Mouse (Mus musculus): ENCODE data around the gene 1700019A02Rik. TPM values are rescaled to one million over a fixed set of nuclear protein-coding genes. Genes with fewer than 3 reads are reported as not detected.

1700019A02Rik gene
- polyA plus RNA-seq, 1 experiment, result 4.8 TPM

GRCm38 (mm10) chr1:53201630-53202199 is 14.3 kb upstream of the 1700019A02Rik start:
- H3K4me1 ChIP-seq (ENCODE audit: control insufficient read depth, insufficient read depth, low read length), result no peaks in the 10 kb centered on the region
- no peak overlapping the region for H3K9ac ChIP-seq (ENCODE audit: low read depth, poor library complexity, severe bottlenecking)
- no peak for TF ChIP-seq POLR2A (IDR thresholded peaks at IDR 0.05; ENCODE audit: insufficient read depth, low read length)
- no peak for TF ChIP-seq CTCF (IDR thresholded peaks at IDR 0.05; ENCODE audit: low read depth, low read length)
- TF ChIP-seq EP300 (IDR thresholded peaks at IDR 0.05; ENCODE audit: insufficient read depth, low read depth, low read length), result no peak
- H3K27ac ChIP-seq (ENCODE audit: insufficient read depth, low read length), result no peak overlapping the region
- H3K4me3 ChIP-seq (ENCODE audit: low read depth, low read length), result no peak overlapping the region
- peaks cover 2% of the 10 kb centered on the region; the same call in 1 of the 2 replicates for H3K36me3 ChIP-seq (ENCODE audit: control insufficient read depth, insufficient read depth, low read length, poor library complexity, severe bottlenecking)
- no peaks in the 10 kb centered on the region for H3K27me3 ChIP-seq (ENCODE audit: control insufficient read depth, insufficient read depth, low read length, poor library complexity, severe bottlenecking)
- no peaks in the 10 kb centered on the region for H3K9me3 ChIP-seq (replicated peaks; ENCODE audit: control insufficient read depth, insufficient read depth, low read length, poor library complexity, severe bottlenecking)

- Histone ChIP-seq H3K9ac (ENCODE audit: low read depth, poor library complexity, severe bottlenecking) (no peak overlapping the region), H3K27me3 (ENCODE audit: control insufficient read depth, insufficient read depth, low read length, poor library complexity, severe bottlenecking) (no peaks in the 10 kb centered on the region), H3K36me3 (ENCODE audit: control insufficient read depth, insufficient read depth, low read length, poor library complexity, severe bottlenecking) (no peaks in the 10 kb centered on the region), H3K4me3 (ENCODE audit: low read depth, low read length) (no peak overlapping the region), H3K4me1 (ENCODE audit: control insufficient read depth, insufficient read depth, low read length) (no peaks in the 10 kb centered on the region), H3K9me3 (replicated peaks; ENCODE audit: control insufficient read depth, insufficient read depth, low read length, poor library complexity, severe bottlenecking) (no peaks in the 10 kb centered on the region), H3K27ac (ENCODE audit: insufficient read depth, low read length) (no peak overlapping the region)
- TF ChIP-seq EP300 (IDR thresholded peaks at IDR 0.05; ENCODE audit: insufficient read depth, low read depth, low read length), result no peak
- TF ChIP-seq CTCF (IDR thresholded peaks at IDR 0.05; ENCODE audit: low read depth, low read length), result no peak
- TF ChIP-seq POLR2A (IDR thresholded peaks at IDR 0.05; ENCODE audit: insufficient read depth, low read length), result no peak
Observed at GRCm38 (mm10) chr1:53194536-53194935, 7.1 kb upstream of the 1700019A02Rik start.

GRCm38 (mm10) chr1:53191234-53191633 is 3.8 kb upstream of the 1700019A02Rik start:
- H3K9ac ChIP-seq (ENCODE audit: low read depth, poor library complexity, severe bottlenecking), result no peak overlapping the region
- H3K27ac ChIP-seq (ENCODE audit: insufficient read depth, low read length), result no peak overlapping the region
- no peaks in the 10 kb centered on the region for H3K36me3 ChIP-seq (ENCODE audit: control insufficient read depth, insufficient read depth, low read length, poor library complexity, severe bottlenecking)
- TF ChIP-seq EP300 (IDR thresholded peaks at IDR 0.05; ENCODE audit: insufficient read depth, low read depth, low read length), result no peak
- no peak for TF ChIP-seq CTCF (IDR thresholded peaks at IDR 0.05; ENCODE audit: low read depth, low read length)
- TF ChIP-seq POLR2A (IDR thresholded peaks at IDR 0.05; ENCODE audit: insufficient read depth, low read length), result no peak
- H3K27me3 ChIP-seq (ENCODE audit: control insufficient read depth, insufficient read depth, low read length, poor library complexity, severe bottlenecking), result no peaks in the 10 kb centered on the region
- no peaks in the 10 kb centered on the region for H3K9me3 ChIP-seq (replicated peaks; ENCODE audit: control insufficient read depth, insufficient read depth, low read length, poor library complexity, severe bottlenecking)
- H3K4me1 ChIP-seq (ENCODE audit: control insufficient read depth, insufficient read depth, low read length), result no peaks in the 10 kb centered on the region
- no peak overlapping the region for H3K4me3 ChIP-seq (ENCODE audit: low read depth, low read length)

- no peak overlapping the region for H3K9ac ChIP-seq (ENCODE audit: low read depth, poor library complexity, severe bottlenecking)
- no peaks in the 10 kb centered on the region for H3K4me1 ChIP-seq (ENCODE audit: control insufficient read depth, insufficient read depth, low read length)
- TF ChIP-seq POLR2A (IDR thresholded peaks at IDR 0.05; ENCODE audit: insufficient read depth, low read length) (no peak), CTCF (IDR thresholded peaks at IDR 0.05; ENCODE audit: low read depth, low read length) (no peak), EP300 (IDR thresholded peaks at IDR 0.05; ENCODE audit: insufficient read depth, low read depth, low read length) (no peak)
- no peak overlapping the region for H3K4me3 ChIP-seq (ENCODE audit: low read depth, low read length)
- H3K9me3 ChIP-seq (replicated peaks; ENCODE audit: control insufficient read depth, insufficient read depth, low read length, poor library complexity, severe bottlenecking), result no peaks in the 10 kb centered on the region
- H3K27ac ChIP-seq (ENCODE audit: insufficient read depth, low read length), result no peak overlapping the region
- no peaks in the 10 kb centered on the region for H3K27me3 ChIP-seq (ENCODE audit: control insufficient read depth, insufficient read depth, low read length, poor library complexity, severe bottlenecking)
- H3K36me3 ChIP-seq (ENCODE audit: control insufficient read depth, insufficient read depth, low read length, poor library complexity, severe bottlenecking), result no peaks in the 10 kb centered on the region
Observed at GRCm38 (mm10) chr1:53189620-53190019, 2.2 kb upstream of the 1700019A02Rik start.

GRCm38 (mm10) chr1:53186301-53186700 is 1.1 kb downstream of the 1700019A02Rik start:
- H3K36me3 ChIP-seq (ENCODE audit: control insufficient read depth, insufficient read depth, low read length, poor library complexity, severe bottlenecking), result no peaks in the 10 kb centered on the region
- no peak for TF ChIP-seq CTCF (IDR thresholded peaks at IDR 0.05; ENCODE audit: low read depth, low read length)
- TF ChIP-seq EP300 (IDR thresholded peaks at IDR 0.05; ENCODE audit: insufficient read depth, low read depth, low read length), result no peak
- no peak for TF ChIP-seq POLR2A (IDR thresholded peaks at IDR 0.05; ENCODE audit: insufficient read depth, low read length)
- H3K4me1 ChIP-seq (ENCODE audit: control insufficient read depth, insufficient read depth, low read length), result no peaks in the 10 kb centered on the region
- no peak overlapping the region for H3K9ac ChIP-seq (ENCODE audit: low read depth, poor library complexity, severe bottlenecking)
- H3K9me3 ChIP-seq (replicated peaks; ENCODE audit: control insufficient read depth, insufficient read depth, low read length, poor library complexity, severe bottlenecking), result no peaks in the 10 kb centered on the region
- no peak overlapping the region for H3K4me3 ChIP-seq (ENCODE audit: low read depth, low read length)
- H3K27me3 ChIP-seq (ENCODE audit: control insufficient read depth, insufficient read depth, low read length, poor library complexity, severe bottlenecking), result no peaks in the 10 kb centered on the region
- H3K27ac ChIP-seq (ENCODE audit: insufficient read depth, low read length), result no peak overlapping the region

- no peak overlapping the region for H3K9ac ChIP-seq (ENCODE audit: low read depth, poor library complexity, severe bottlenecking)
- no peak overlapping the region for H3K4me3 ChIP-seq (ENCODE audit: low read depth, low read length)
- TF ChIP-seq CTCF (IDR thresholded peaks at IDR 0.05; ENCODE audit: low read depth, low read length) (no peak), EP300 (IDR thresholded peaks at IDR 0.05; ENCODE audit: insufficient read depth, low read depth, low read length) (no peak), POLR2A (IDR thresholded peaks at IDR 0.05; ENCODE audit: insufficient read depth, low read length) (no peak)
- no peaks in the 10 kb centered on the region for H3K27me3 ChIP-seq (ENCODE audit: control insufficient read depth, insufficient read depth, low read length, poor library complexity, severe bottlenecking)
- H3K27ac ChIP-seq (ENCODE audit: insufficient read depth, low read length), result no peak overlapping the region
- H3K9me3 ChIP-seq (replicated peaks; ENCODE audit: control insufficient read depth, insufficient read depth, low read length, poor library complexity, severe bottlenecking), result no peaks in the 10 kb centered on the region
- H3K4me1 ChIP-seq (ENCODE audit: control insufficient read depth, insufficient read depth, low read length), result no peaks in the 10 kb centered on the region
- H3K36me3 ChIP-seq (ENCODE audit: control insufficient read depth, insufficient read depth, low read length, poor library complexity, severe bottlenecking), result no peaks in the 10 kb centered on the region; the same call in 1 of the 2 replicates
Observed at GRCm38 (mm10) chr1:53157715-53158114, 29.7 kb downstream of the 1700019A02Rik start.

All from ES-Bruce4 (cell line).